Comparison of ENCODE assay signal across 10 mouse cellular contexts in genomic region chr2:79459061-79460045, GRCm38 (mm10). TPM values are rescaled to one million over a fixed set of nuclear protein-coding genes. Genes with fewer than 3 reads are reported as not detected.
DNase-seq lines count a peak whose midpoint lies in the region; ATAC-seq and TF ChIP-seq lines count a peak whose summit lies in the region.
"Had no signal": no experiment of that assay in that cellular context is flagged by ENCODE, and none has a peak within 500 bp of the region (broad histone marks: within the 10 kb centered on the region; RNA-seq: fewer than 3 reads in every experiment).

No protein-coding gene starts in this region.

- no peak for TF ChIP-seq CTCF in ES-Bruce4 (IDR thresholded peaks at IDR 0.05; ENCODE audit: low read depth, low read length)
- TF ChIP-seq CTCF in brain, embryonic 14.5 days (IDR thresholded peaks at IDR 0.05; ENCODE audit: borderline replicate concordance, extremely low read depth, insufficient read depth, insufficient read length), result no peak

- no peaks in the 10 kb centered on the region for H3K4me1 ChIP-seq in ES-Bruce4 (ENCODE audit: control insufficient read depth, insufficient read depth, low read length)
- H3K4me1 ChIP-seq in forebrain, embryonic 11.5 days (replicated peaks; ENCODE audit: control insufficient read depth, insufficient read depth, low read length), result peaks cover 18% of the 10 kb centered on the region
- H3K4me1 ChIP-seq in midbrain, embryonic 11.5 days (ENCODE audit: control insufficient read depth, insufficient read depth, low read length), result peaks cover 28% of the 10 kb centered on the region
- peaks cover 6% of the 10 kb centered on the region; the same call in 1 of the 2 replicates for H3K4me1 ChIP-seq in intestine, embryonic 16.5 days (ENCODE audit: control insufficient read depth, insufficient read depth, low read length)

- peak overlapping the region; percentile 25 for H3K9ac ChIP-seq in ES-Bruce4 (ENCODE audit: low read depth, poor library complexity, severe bottlenecking)
- no peak overlapping the region for H3K9ac ChIP-seq in forebrain, embryonic 11.5 days (ENCODE audit: low read length)
- H3K9ac ChIP-seq in midbrain, embryonic 11.5 days (ENCODE audit: low read length), result peak overlapping the region; percentile 48
- no peak overlapping the region for H3K9ac ChIP-seq in intestine, embryonic 16.5 days (ENCODE audit: low read depth, low read length)
- H3K9ac ChIP-seq: embryonic facial prominence, embryonic 15.5 days; limb, embryonic 15.5 days had no signal

- H3K27ac ChIP-seq in ES-Bruce4 (ENCODE audit: insufficient read depth, low read length), result no peak overlapping the region
- peak overlapping the region; percentile 68 for H3K27ac ChIP-seq in forebrain, embryonic 11.5 days (ENCODE audit: low read depth, low read length)
- peak overlapping the region; percentile 73 for H3K27ac ChIP-seq in midbrain, embryonic 11.5 days (ENCODE audit: low read depth, low read length)
- no peak overlapping the region for H3K27ac ChIP-seq in intestine, embryonic 16.5 days (ENCODE audit: low read length)
- H3K27ac ChIP-seq: embryonic facial prominence, embryonic 15.5 days; limb, embryonic 15.5 days had no signal

- DNase-seq in brain, embryonic 14.5 days (ENCODE audit: low read depth), result peak; percentile 82
- DNase-seq in forebrain, embryonic 11.5 days (ENCODE audit: low spot score), result peak; percentile 78
- DNase-seq in midbrain, embryonic 11.5 days (ENCODE audit: low spot score, missing footprints), result peak; percentile 97
- DNase-seq in left cerebral cortex, adult 9 months (ENCODE audit: low spot score in 2 of 2), result no peak
- no peak for DNase-seq in urinary bladder, postnatal 25 days (ENCODE audit: low spot score)

- peaks cover 5% of the 10 kb centered on the region; the same call in 1 of the 2 replicates for H3K27me3 ChIP-seq in ES-Bruce4 (ENCODE audit: control insufficient read depth, insufficient read depth, low read length, poor library complexity, severe bottlenecking)
- peaks cover 62% of the 10 kb centered on the region for H3K27me3 ChIP-seq in forebrain, embryonic 11.5 days (ENCODE audit: control insufficient read depth, insufficient read depth, low read length)
- peaks cover 61% of the 10 kb centered on the region for H3K27me3 ChIP-seq in midbrain, embryonic 11.5 days (ENCODE audit: control insufficient read depth, insufficient read depth, low read length)
- peaks cover 64% of the 10 kb centered on the region for H3K27me3 ChIP-seq in intestine, embryonic 16.5 days (replicated peaks; ENCODE audit: control insufficient read depth, insufficient read depth, low read length)

- no peaks in the 10 kb centered on the region for H3K36me3 ChIP-seq in ES-Bruce4 (ENCODE audit: control insufficient read depth, insufficient read depth, low read length, poor library complexity, severe bottlenecking)
- H3K36me3 ChIP-seq in forebrain, embryonic 11.5 days (ENCODE audit: control insufficient read depth, insufficient read depth, low read length), result no peaks in the 10 kb centered on the region
- no peaks in the 10 kb centered on the region for H3K36me3 ChIP-seq in midbrain, embryonic 11.5 days (ENCODE audit: control insufficient read depth, insufficient read depth, low read length)
- no peaks in the 10 kb centered on the region for H3K36me3 ChIP-seq in intestine, embryonic 16.5 days (ENCODE audit: control insufficient read depth, insufficient read depth, low read length)
- H3K36me3 ChIP-seq: embryonic facial prominence, embryonic 15.5 days; limb, embryonic 15.5 days had no signal

- H3K9me3 ChIP-seq in ES-Bruce4 (replicated peaks; ENCODE audit: control insufficient read depth, insufficient read depth, low read length, poor library complexity, severe bottlenecking), result no peaks in the 10 kb centered on the region
- no peaks in the 10 kb centered on the region for H3K9me3 ChIP-seq in forebrain, embryonic 11.5 days (ENCODE audit: control insufficient read depth, low read length)
- no peaks in the 10 kb centered on the region for H3K9me3 ChIP-seq in midbrain, embryonic 11.5 days (ENCODE audit: control insufficient read depth, low read length)
- no peaks in the 10 kb centered on the region for H3K9me3 ChIP-seq in intestine, embryonic 16.5 days (ENCODE audit: control insufficient read depth, low read length)
- H3K9me3 ChIP-seq: embryonic facial prominence, embryonic 15.5 days; limb, embryonic 15.5 days had no signal

- WGBS in forebrain, embryonic 11.5 days, result under 1% methylated on average over 40 of the region's 44 CpGs
- under 1% methylated on average over 44 of the region's 44 CpGs for WGBS in midbrain, embryonic 11.5 days
- 2% methylated on average over 44 of the region's 44 CpGs for WGBS in intestine, embryonic 16.5 days

- ATAC-seq in forebrain, embryonic 11.5 days (replicated peaks; ENCODE audit: low FRiP score), result peak; percentile 28
- peak; percentile 57 for ATAC-seq in midbrain, embryonic 11.5 days (ENCODE audit: low FRiP score)
- no peak for ATAC-seq in intestine, embryonic 16.5 days

- TF ChIP-seq EP300 in ES-Bruce4 (IDR thresholded peaks at IDR 0.05; ENCODE audit: insufficient read depth, low read depth, low read length), result 0 out of 2 replicates have a peak, but pooled peaks have one; percentile 7

- TF ChIP-seq POLR2A in ES-Bruce4 (IDR thresholded peaks at IDR 0.05; ENCODE audit: insufficient read depth, low read length), result no peak
- TF ChIP-seq POLR2A in brain, embryonic 14.5 days (IDR thresholded peaks at IDR 0.05; ENCODE audit: borderline replicate concordance, extremely low read depth, insufficient read depth, insufficient read length, poor library complexity, severe bottlenecking), result no peak

- H3K4me3 ChIP-seq in ES-Bruce4 (ENCODE audit: low read depth, low read length), result peak overlapping the region; percentile 37
- peak overlapping the region; percentile 10; the same call in 1 of the 2 replicates for H3K4me3 ChIP-seq in forebrain, embryonic 11.5 days (ENCODE audit: low read depth, low read length)
- peak overlapping the region; percentile 18 for H3K4me3 ChIP-seq in midbrain, embryonic 11.5 days (ENCODE audit: low read depth, low read length)
- no peak overlapping the region for H3K4me3 ChIP-seq in intestine, embryonic 16.5 days (ENCODE audit: low read length)
- H3K4me3 ChIP-seq: embryonic facial prominence, embryonic 15.5 days; limb, embryonic 15.5 days had no signal

- peak overlapping the region; percentile 43 for H3K4me2 ChIP-seq in forebrain, embryonic 11.5 days (ENCODE audit: low read depth, low read length, severe bottlenecking)
- H3K4me2 ChIP-seq in midbrain, embryonic 11.5 days, result peak overlapping the region; percentile 45
- no peak overlapping the region for H3K4me2 ChIP-seq in intestine, embryonic 16.5 days (ENCODE audit: low read depth, low read length)
- H3K4me2 ChIP-seq: embryonic facial prominence, embryonic 15.5 days; limb, embryonic 15.5 days had no signal

RNA-seq across cellular contexts. Expression of gene Cerkl, which starts 2.8 kb away (rescaled TPM):
- polyA plus RNA-seq in ES-Bruce4 (2011; ENCODE audit: insufficient read depth, insufficient read length, low read depth, missing spikeins), result 1.5 and 1.8 TPM in 2 replicates
- 0.46 and 0.96 TPM in 2 replicates for polyA plus RNA-seq in brain, embryonic 14.5 days (2012; rRNA removed)
- 1.2 and 2.2 TPM in 2 replicates for polyA plus RNA-seq in forebrain, embryonic 11.5 days (2014; fragmentation: Nextera tagmentation; extraction: Ambion mirVana)
- polyA plus RNA-seq in midbrain, embryonic 11.5 days (2014; fragmentation: Nextera tagmentation; extraction: Ambion mirVana), result 2.4 and 2.5 TPM in 2 replicates
- polyA plus RNA-seq in intestine, embryonic 16.5 days (2015; fragmentation: Nextera tagmentation; extraction: Ambion mirVana), result 0.94 and 1.1 TPM in 2 replicates

RNA-seq across cellular contexts. Expression of gene Neurod1, which starts 2.8 kb away (rescaled TPM):
- polyA plus RNA-seq in ES-Bruce4 (2011; ENCODE audit: insufficient read depth, insufficient read length, low read depth, missing spikeins), result 3.1 and 3.4 TPM in 2 replicates
- 33.3 and 42.1 TPM in 2 replicates for polyA plus RNA-seq in brain, embryonic 14.5 days (2012; rRNA removed)
- polyA plus RNA-seq in forebrain, embryonic 11.5 days (2014; fragmentation: Nextera tagmentation; extraction: Ambion mirVana), result 30.7 and 34.3 TPM in 2 replicates
- polyA plus RNA-seq in midbrain, embryonic 11.5 days (2014; fragmentation: Nextera tagmentation; extraction: Ambion mirVana), result 43.4 TPM in 2 replicates
- 2.9 and 3.2 TPM in 2 replicates for polyA plus RNA-seq in intestine, embryonic 16.5 days (2015; fragmentation: Nextera tagmentation; extraction: Ambion mirVana)
- polyA plus RNA-seq: limb, embryonic 15.5 days; testis, adult 2 months had no signal

Comparison
In these comparisons a context has a peak if more than half of its experiments do, and no peak if none do; other contexts are left out.
1. H3K27ac ChIP-seq: peak in forebrain, embryonic 11.5 days (single experiment) and midbrain, embryonic 11.5 days (single experiment); none in ES-Bruce4 (single experiment) and intestine, embryonic 16.5 days (single experiment).
2. H3K9ac ChIP-seq: peak in ES-Bruce4 (single experiment) and midbrain, embryonic 11.5 days (single experiment); none in forebrain, embryonic 11.5 days (single experiment) and intestine, embryonic 16.5 days (single experiment).
3. DNase-seq: peak in brain, embryonic 14.5 days (single experiment), forebrain, embryonic 11.5 days (single experiment) and midbrain, embryonic 11.5 days (single experiment); none in left cerebral cortex, adult 9 months (0 of 2) and urinary bladder, postnatal 25 days (single experiment).